18 mouse cellular contexts compared by ENCODE assay signal in the genomic region with DNA sequence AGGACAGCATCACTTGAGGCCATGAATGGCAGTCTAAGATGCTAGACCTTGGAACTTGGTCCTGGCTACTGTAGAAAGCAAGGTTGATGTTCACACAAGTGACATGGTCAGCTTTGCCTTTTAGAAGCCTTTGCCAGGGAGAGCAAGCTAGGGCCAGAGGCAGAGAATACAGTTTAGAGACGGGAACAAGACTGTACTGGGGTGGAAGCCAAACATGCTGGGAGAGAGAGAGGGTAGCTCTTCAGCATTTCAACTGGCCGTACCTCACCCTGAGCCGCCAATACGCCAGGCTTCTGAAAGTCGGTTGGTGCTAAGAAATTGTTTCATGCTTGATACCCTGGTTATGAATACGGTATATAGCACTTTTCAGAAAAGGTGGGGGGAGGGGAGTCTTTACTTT.
"Had no signal": no experiment of that assay in that cellular context is flagged by ENCODE, and none has a peak within 500 bp of the region (broad histone marks: within the 10 kb centered on the region; RNA-seq: fewer than 3 reads in every experiment).

No protein-coding gene starts in this region.

- H3K9me3 ChIP-seq: limb, embryonic 12.5 days; limb, embryonic 15.5 days; neural tube, embryonic 13.5 days had no signal

- H3K4me3 ChIP-seq: layer of hippocampus, adult 2 months; limb, embryonic 12.5 days; limb, embryonic 15.5 days; neural tube, embryonic 13.5 days had no signal

- DNase-seq: kidney, adult 2 months; kidney, postnatal 25 days; layer of hippocampus, adult 9-11 months; liver, postnatal 0 days; lung, embryonic 14.5 days; thymus, adult 2 months; thymus, postnatal 14 days; thymus, postnatal 4 days had no signal

- ATAC-seq: liver, postnatal 0 days; lung, postnatal 0 days had no signal

- H3K27ac ChIP-seq: kidney, postnatal 0 days; layer of hippocampus, adult 2 months; liver, embryonic 14.5 days; macrophage; stomach, postnatal 0 days had no signal

- H3K27me3 ChIP-seq: limb, embryonic 12.5 days; limb, embryonic 15.5 days; neural tube, embryonic 13.5 days had no signal

- H3K4me2 ChIP-seq: limb, embryonic 12.5 days; limb, embryonic 15.5 days; liver, embryonic 11.5 days; lung, embryonic 14.5 days; neural tube, embryonic 13.5 days had no signal

- H3K9ac ChIP-seq: limb, embryonic 12.5 days; limb, embryonic 15.5 days; liver, embryonic 14.5 days; liver, postnatal 0 days; lung, embryonic 14.5 days; neural tube, embryonic 13.5 days had no signal
